Mouse (Mus musculus): ENCODE data around the gene Prl8a9.

Gene Prl8a9

GRCm38 (mm10) chr13:27564506-27564905, at the start of gene Prl8a9:
Prl8a9 (minus strand) TSS chr13:27564606.
- DNase-seq, result no peak

- no peak for DNase-seq
These were observed 46.1 kb upstream of the Prl8a9 start, which contains the start of gene Prl7b1 for GRCm38 (mm10) chr13:27610482-27610881. Prl7b1 (minus strand) TSS chr13:27610582.

DNA sequence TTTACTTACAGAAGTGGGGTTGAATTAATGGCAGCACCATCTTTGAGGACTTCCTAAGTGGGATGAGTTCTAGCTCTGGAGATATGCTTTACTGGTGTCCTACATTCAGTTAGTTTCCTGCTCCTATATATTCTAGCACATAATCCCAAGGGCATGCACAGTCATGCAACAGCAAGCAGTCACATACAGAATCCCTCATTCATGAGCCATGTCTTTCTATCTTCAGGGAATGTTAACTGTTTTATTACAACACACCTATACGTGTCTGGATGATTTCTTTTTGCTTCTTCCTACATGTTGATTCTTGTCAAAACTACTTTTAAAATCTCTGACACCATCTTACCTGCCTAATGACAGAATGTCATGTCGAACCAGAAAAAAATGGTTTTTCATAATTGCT, 17.7 kb upstream of the Prl8a9 start, which contains the start of gene Prl8a1:
Prl8a1 (minus strand) TSS at position 101 of the 400 bp plus-strand sequence.
- no peak for DNase-seq

- no peak for DNase-seq
These were observed 11.1 kb downstream of the Prl8a9 start for GRCm38 (mm10) chr13:27553336-27553735.

DNA sequence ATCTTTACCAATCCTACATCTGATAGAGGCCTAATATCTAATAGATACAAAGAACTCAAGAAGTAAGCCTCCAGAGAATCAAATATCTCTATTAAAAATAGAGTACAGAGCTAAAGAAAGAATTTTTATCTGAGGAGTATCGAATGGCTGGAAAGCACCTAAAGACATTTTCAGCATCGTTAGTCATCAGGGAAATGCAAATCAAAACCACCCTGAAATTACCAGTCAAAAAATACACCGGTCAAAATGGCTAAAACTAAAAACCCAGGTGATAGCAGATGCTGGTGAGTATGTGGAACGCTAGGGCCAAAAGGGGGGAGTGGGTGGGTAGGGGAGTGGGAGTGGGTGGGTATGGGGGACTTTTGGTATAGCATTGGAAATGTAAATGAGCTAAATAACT, 41.2 kb downstream of the Prl8a9 start:
- DNase-seq, result no peak

- DNase-seq, result no peak
These were observed 51.3 kb downstream of the Prl8a9 start, which contains the start of gene Prl8a8 for GRCm38 (mm10) chr13:27513117-27513516. Prl8a8 (minus strand) TSS chr13:27513217.

All from lung, postnatal 14 days (tissue).